Mouse (Mus musculus): ENCODE measurements at regions not wholly inside any gene's neighbourhood (a gene's known extent, or its start where the extent isn't known, plus 50 kb on each side); places are given as distances from the start of the nearest gene placed in this dataset.

DNA sequence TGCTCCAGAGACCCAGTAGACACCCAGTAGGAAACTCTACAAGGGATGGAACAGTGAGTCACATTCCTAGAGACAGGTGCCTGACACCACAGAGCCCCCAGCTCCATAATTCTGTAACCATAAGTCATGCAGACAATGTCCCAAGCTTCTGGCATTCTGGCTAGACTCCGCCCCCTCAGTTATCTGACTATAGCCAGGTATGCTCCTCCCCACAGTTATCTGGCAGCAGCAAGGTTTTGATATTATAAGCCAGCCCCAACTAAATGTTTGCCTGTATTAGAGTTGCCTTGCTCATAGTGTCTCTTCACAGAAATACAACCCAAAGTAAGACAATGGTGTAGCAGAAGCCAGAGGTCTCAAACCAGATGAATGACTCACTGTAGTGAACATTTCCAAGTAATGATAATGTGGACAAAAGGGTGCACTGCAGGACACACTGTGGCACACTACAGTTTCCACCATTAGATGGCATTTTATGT is 121.4 kb upstream of the Otogl start:
- DNase-seq = no peak

DNA sequence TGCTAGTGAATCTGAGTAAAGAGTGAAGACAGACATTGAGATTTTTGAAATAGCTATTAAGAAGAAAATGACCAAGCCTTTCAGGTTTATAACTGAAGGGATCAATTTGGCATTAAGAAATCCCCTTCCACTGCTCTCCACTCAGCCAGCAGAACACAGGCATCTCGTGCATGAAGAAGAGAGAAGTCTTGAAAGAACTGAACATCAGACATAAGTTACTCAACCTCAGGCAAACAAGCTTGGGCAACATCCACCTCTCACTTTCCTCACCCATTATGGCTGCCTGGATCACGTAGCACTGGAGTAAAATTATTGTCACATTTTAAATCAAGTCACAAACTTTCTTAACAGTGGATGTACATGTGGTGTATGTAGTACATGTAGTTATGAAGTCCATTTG is 115.6 kb upstream of the Otogl start:
- no peak for DNase-seq

DNA sequence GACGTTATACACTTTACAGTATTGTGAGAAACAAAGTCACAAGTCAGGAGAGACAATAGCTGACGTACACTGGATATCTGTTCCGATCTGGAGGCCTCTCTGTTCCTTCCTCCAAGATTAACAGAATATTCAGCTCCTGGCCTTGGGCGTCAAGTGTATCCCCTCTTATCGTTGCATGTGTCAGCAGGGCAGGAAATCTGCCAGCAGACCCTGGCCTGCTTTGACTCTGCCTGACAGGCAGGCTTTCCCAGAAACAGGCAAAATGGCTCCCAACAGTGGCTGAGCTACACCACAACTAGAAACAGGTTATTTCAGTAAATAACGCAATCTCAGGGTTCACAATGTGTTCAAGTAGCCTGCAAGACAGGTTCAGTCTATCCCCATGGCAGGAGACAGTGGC is 112.3 kb upstream of the Otogl start:
- no peak for DNase-seq

DNA sequence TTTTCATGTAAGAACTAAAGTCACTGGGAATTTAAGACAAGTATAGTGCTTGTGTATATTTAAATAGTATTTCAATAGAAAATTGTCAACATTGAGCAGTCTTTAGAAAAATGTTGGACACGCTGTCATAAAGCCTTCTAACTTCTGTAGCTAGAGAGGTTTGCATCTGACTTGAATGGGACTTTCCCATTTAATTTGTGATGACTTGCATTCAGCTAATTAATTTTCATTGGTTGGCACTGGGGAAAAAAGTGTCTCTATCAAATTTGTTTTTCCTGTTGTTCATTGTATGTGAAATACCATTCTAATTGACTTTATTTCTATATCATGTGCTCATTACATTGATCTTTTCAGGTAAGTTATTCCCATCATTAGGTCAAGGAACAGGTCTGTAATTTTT is 104.6 kb upstream of the Otogl start:
- no peak for DNase-seq

DNA sequence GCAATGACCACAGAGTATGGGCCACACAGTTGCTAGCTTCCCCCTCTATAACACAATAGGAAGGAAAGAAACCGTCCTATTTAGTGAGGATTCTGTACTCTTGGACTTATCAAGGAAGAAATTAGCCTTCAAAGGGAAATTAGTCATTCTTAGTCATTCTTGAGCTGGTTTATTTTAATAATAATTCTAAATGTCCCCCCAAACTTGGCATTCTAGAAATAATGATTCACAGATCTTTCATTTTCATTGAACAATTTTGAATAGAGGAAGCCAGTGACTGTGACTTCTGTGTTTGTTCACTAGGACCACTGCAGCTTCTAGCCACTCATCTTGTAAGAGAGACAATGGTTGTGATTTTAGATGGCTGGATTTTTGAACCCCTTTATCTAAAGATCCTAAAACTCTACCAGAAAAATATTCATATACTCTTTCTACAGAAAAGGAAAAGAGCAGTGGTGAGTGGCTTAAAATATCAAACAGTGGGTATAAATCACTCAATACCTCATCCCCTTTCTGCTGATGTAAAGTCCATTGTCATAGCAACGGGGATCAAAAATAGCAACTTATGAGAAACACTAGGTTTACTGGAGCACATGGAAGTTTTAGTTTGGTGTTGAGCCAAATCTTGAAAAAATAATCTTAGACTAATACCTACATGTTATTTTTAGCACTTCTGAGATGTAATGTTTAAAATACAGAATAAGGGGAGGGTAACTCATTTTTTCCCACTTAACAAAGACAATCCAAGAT is 83.1 kb upstream of the Otogl start:
- DNase-seq = no peak

DNA sequence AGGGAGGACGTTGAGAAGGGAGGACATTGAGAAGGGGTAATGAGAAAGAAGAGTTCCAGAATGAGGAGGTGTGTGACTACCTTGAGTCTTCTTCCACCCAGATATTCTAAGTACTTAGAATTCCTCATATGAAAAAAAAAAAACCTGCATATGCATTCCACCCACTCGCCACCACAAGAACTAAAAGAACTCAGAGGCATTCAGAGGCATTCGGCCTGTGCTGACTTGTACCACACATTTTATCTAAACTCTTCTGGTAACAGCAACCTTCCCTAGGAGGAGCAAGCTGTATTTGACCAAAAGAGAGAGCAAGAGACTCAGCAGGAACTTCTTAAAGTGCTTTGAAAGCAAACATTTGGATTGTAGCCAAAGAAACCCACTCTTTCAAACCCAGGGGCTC is 80.7 kb upstream of the Otogl start:
- DNase-seq = no peak

DNA sequence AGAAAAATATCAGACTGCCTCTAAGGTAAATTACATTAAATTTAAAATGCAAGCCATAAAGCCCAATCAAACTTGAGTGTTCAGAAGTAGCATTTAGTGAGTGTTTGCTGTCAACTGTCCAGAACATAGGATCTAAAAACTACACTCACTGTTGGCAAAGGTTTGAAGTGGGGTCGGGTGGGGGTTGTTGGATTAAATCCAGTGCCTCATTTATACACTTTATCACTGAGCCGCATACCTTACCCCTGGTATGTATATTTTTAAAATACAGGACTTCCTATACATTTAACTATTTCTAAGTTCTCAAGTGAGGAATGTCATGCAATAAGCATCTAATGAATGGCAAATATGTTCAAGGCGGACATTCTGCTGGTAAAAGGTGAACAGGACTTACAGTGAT is 78.6 kb upstream of the Otogl start:
- no peak for DNase-seq

DNA sequence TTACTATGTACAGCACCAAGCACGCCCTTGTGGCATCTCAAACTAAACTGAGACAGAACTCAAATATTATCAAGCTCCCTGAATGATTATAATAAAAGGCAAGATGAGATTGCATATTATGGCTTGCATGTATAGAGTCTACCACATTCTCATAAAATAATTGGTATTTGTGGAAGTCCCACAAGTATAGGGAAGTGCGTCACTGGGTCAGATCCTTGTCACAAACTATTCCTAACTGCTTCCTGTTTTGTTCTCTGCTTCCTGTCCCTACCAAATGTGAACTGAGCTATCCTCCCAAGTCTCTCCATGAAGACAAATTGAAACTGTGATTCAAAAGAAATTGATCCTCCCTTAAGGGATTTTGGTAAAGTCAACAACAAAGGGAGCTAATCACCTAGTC is 78.0 kb upstream of the Otogl start:
- no peak for DNase-seq

DNA sequence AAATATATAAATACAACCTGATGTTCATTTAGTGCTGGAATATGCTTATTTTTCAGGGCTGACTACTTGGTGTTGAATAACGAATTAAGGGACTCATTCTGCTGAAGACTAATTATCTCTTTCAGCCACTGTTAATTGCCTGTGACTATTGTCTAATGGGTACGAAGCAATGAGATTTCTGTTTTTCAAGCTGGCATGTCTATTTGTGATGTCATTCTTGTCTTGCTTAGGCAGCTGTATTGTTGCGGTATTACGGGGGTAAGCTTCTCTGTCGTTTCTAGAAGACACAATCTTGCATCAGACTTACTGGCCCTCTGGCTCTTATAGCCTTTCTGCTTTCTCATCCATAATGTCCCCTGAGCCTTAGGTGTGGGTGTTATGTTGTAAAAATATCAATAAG is 70.7 kb upstream of the Otogl start:
- no peak for DNase-seq

DNA sequence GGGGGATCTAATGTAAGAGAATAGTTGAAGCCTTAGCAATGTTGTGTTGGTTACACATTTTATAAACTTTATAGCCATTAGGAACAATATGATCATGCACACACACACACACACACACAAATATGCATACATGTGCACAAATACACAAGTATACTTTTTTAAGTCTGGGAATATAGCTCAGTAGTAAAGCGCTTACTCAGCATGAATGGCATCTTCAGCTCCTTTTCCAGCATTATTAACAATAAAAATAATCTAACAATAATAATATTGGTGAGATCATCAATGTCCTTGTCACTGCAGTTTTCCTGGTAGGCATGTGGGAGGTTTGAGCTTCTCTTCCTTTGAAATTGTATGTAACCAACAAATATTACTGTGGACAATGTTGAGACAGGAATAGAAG is 70.1 kb upstream of the Otogl start:
- DNase-seq = no peak

DNA sequence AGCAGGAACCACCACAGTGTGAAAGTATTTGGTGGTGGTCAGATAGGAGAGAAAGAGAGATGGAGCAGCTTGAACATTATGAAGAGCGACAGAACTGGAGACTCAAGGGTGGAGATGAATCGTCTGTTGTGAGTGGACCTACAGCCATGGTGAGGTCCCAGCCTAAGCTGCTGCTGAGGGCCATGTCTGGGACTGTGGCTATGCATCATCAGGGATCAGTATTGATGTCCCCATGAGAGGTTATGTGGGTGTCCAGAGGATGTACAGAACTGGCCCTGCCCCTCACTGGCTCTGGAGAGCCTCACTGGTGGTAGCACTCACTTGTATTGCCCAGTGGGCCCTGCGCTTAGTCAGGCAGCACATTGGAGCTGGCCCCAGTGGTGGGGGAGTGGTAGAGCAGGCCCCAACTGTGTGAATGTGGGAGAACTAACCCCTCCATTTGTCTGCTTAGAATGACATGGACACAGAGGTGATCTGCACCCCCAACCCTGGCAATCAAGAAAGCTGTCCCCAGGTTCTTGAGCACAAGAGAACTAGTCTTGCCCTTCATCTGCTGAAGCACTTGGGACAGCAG is 64.5 kb upstream of the Otogl start:
- DNase-seq = no peak

DNA sequence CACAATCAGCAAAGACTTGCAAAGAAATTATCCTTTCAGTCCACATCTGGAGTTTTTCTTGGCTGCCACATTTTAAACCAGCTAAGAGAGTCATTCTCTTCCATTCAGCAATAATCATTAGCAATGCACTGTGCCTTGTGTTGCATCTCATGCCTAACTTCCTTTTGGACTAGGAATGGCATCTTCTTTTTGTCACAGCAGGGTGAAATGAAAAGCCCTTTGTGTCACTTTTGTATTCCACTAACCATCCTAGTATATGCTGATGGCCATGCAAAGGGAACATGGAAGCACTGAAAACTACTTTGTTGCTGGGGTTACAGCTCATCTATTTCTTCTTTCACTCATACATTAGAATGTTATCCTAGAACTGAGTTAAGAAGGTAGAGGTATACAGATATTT is 59.8 kb upstream of the Otogl start:
- DNase-seq = no peak

DNA sequence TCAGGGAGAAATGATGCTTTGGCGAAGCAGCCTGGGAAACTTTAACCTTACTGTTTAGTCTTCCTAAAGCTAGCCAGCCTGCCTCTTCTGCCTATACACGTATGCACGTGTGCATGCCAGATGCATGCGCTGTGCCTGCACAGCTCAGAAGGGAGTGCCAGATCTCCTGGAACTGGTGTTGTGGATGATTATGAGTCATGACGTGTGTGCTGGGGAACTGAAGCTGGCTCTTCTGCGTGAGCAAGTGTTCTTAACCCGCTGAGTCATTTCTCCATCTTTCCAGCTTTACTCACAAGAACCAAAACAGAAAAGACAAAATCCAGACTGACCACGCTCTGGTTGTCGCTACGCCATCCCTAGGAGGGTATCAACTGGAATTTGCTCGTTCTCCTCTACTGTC is 55.1 kb upstream of the Otogl start:
- no peak for DNase-seq

DNA sequence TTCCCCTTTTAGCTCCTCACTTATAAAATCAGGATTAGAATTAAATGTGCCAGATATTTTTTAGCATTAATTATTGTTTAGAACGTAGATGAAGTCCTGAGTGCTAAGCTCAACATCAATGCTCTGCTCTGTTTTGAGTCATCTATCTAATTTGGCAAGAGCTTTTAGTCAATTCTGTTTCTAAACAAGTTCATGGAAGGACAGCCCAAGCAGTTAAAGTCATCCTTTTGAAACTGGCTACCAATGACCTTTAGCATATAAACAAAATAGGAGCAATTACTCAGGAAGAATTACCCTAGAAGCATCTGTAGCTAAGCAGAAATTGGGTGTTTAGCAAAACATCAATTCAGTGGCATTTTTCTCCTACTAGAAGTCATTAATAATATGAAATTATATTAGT is 52.1 kb upstream of the Otogl start:
- DNase-seq = no peak

DNA sequence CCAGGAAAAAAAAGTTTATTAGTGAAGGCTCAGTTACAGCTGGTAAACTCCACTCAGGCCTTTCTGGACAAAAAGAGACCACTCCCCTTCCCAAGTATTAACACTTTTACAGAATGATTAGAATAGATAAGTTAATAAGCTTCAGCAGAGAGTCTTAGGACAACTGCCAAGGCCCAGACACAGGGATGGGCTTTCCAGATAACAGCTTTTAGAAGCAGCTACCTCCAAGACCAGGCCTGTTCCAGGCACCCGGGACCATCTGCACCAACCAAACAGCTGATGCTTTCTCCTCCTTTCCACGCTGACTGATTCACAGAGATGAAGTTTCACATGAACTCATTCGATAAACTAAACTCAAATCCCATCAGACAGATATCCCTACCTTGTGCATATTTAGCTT is 50.2 kb upstream of the Otogl start:
- no peak for DNase-seq
